Mouse (Mus musculus): ENCODE results near the gene Gk. TPM values are rescaled to one million over a fixed set of nuclear protein-coding genes. Genes with fewer than 3 reads are reported as not detected.

Gk gene
- polyA plus RNA-seq (2012; rRNA removed), result 2.4 and 3.9 TPM in 2 replicates

GRCm38 (mm10) chrX:85776544-85777087, at the start of gene Gk:
TSS of gene Gk (minus strand) at chrX:85776819.

Other genes with a start within 250 kb of the Gk start
- 3.2 and 5.7 TPM in 2 replicates for gene Tab3, start 202.8 kb downstream of the Gk start, polyA plus RNA-seq (2012; rRNA removed)
- 0.02 and 0.03 TPM in 2 replicates for gene 5430427O19Rik, start 93.5 kb upstream of the Gk start, polyA plus RNA-seq (2012; rRNA removed)

Data from colon, adult 2 months (tissue).